Mouse (Mus musculus) lung, postnatal 14 days (tissue): ENCODE measurements at regions not wholly inside any gene's neighbourhood (a gene's known extent, or its start where the extent isn't known, plus 50 kb on each side); places are given as distances from the start of the nearest gene placed in this dataset.

Experiments
- DNase-seq: peaks from one replicate; pipeline ENCODE4 v3.0.0; 2021

DNA sequence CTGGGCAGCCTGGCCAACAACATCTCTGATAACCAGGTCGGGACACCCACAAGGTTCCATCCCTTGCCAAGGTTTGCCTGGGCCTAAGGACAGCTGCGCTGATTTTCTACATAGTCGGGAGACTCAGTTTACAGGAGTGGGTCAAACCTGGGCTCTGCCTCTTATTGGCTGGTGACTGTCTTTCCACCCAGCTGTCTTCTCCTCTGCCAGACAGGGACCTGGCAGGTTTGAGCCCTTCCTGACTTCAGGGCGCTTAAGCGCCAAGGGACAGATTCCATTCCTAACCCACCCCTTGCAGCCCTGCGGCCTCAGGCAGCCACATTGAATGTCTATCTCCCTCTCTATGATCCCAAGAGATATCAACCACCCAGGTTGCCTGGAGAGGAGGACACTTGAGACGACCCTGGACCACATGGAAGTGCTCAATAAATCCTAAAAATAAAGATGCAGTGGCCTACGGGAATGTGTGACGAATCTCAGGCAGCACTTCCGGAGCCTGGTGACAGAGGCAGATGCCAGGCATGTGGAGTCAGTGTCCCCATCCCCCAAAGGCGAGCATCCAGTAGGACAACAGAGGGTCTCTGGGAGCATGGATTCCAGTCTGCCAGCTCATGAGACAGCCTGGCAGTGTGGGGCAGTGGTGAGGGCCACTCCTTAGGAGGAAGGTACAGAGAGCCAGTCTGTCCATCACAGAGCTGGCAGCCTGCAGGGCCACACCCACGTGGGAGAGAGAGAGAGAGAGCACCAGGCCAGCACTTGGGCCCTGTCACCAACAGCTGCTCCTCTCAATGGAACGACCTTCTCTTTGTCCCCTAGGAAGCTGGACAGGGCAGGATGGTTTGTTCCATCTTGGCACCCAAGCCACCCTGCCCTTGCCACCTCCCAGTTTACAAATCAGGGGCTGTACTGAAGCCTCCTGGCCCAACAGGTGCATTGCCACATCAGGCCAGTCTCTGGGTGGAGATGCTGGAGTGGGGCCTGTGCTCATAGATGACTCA is 63.8 kb upstream of the Slc6a6 start:
- no peak for DNase-seq

DNA sequence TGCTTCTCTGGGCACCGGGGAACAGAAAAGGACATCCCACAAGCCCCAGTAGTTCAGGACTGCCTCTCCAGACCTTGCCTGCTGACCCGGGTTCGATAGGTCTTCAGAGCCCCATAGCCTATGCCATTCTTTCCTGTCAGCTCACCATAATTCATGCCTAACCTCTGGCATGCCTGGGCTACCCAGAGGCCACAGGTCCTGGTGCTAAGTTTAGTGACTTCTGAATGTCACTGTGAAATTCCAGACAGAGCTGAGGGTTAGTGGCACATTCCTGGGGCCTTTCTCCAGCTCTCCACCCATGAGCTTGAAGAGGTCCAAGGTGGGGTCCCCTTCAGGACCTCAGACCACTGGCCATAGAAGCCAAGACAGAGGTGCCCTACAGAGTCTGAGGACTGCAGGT is 62.4 kb upstream of the Slc6a6 start:
- no peak for DNase-seq

GRCm38 (mm10) chr6:91622425-91622824 is 61.4 kb upstream of the Slc6a6 start:
- DNase-seq: peak; percentile 25

- DNase-seq: no peak
Observed at GRCm38 (mm10) chr6:91623646-91624045, 60.2 kb upstream of the Slc6a6 start.

GRCm38 (mm10) chr6:91629230-91629629 is 54.6 kb upstream of the Slc6a6 start:
- no peak for DNase-seq

- DNase-seq: no peak
Observed at GRCm38 (mm10) chr6:91631261-91631660, 52.6 kb upstream of the Slc6a6 start.
